Mouse (Mus musculus) myocyte (in vitro differentiated cells): ENCODE results near the gene Mael.

Source experiments
- CEBPB ChIP-seq: IDR thresholded peaks from 2 replicates; pipeline ENCODE4 v1.6.1; 2011; ENCODE audit warnings: mild to moderate bottlenecking, moderate library complexity; ENCODE audit not compliant: poor library complexity, insufficient read depth, severe bottlenecking
- MAX ChIP-seq: IDR thresholded peaks from one replicate; pipeline ENCODE4 v1.6.1; 2011; ENCODE audit warnings: low read depth, mild to moderate bottlenecking, control low read depth
- MYOD1 ChIP-seq, 3 experiments: IDR thresholded peaks; one replicate each; pipeline ENCODE4 v1.6.1; 2011; ENCODE audit warnings: control low read depth in 2 of 3, low read depth in 2 of 3, mild to moderate bottlenecking in 2 of 3, moderate library complexity in 1 of 3; ENCODE audit not compliant: insufficient read length in 2 of 3, control insufficient read depth in 1 of 3
- MYOG ChIP-seq, 3 experiments: IDR thresholded peaks; one replicate each; pipeline ENCODE4 v1.6.1; 2011; ENCODE audit warnings: control low read depth in 2 of 3, low read depth in 2 of 3, mild to moderate bottlenecking in 2 of 3; ENCODE audit not compliant: insufficient read length in 2 of 3, control insufficient read depth in 1 of 3, insufficient read depth in 1 of 3
- POLR2A ChIP-seq: IDR thresholded peaks from one replicate; pipeline ENCODE4 v1.6.1; 2011; ENCODE audit warnings: low read depth, mild to moderate bottlenecking, control low read depth, moderate library complexity; ENCODE audit not compliant: insufficient read length
- POLR2AphosphoS2 ChIP-seq: IDR thresholded peaks from one replicate; pipeline ENCODE4 v1.6.1; 2011; ENCODE audit warnings: low read depth, control low read depth; ENCODE audit not compliant: insufficient read length
- REST ChIP-seq: IDR thresholded peaks from one replicate; pipeline ENCODE4 v1.6.1; 2011; ENCODE audit warnings: mild to moderate bottlenecking, control low read depth, moderate library complexity; ENCODE audit not compliant: insufficient read depth, insufficient read length
- SRF ChIP-seq: IDR thresholded peaks from one replicate; pipeline ENCODE4 v1.6.1; 2011; ENCODE audit warnings: low read depth; ENCODE audit not compliant: control insufficient read depth, insufficient read length
- TCF12 ChIP-seq: IDR thresholded peaks from one replicate; pipeline ENCODE4 v1.6.1; 2011; ENCODE audit warnings: mild to moderate bottlenecking, control low read depth; ENCODE audit not compliant: poor library complexity, insufficient read depth, severe bottlenecking
- TCF3 ChIP-seq: IDR thresholded peaks from one replicate; pipeline ENCODE4 v1.6.1; 2011; ENCODE audit warnings: low read depth, control low read depth; ENCODE audit not compliant: insufficient read length
- USF1 ChIP-seq: IDR thresholded peaks from one replicate; pipeline ENCODE4 v1.6.1; 2011; ENCODE audit warnings: low read depth, mild to moderate bottlenecking, control low read depth, moderate library complexity

- TF ChIP-seq MYOG (IDR thresholded peaks at IDR 0.05; ENCODE audit: control insufficient read depth in 1 of 3, insufficient read depth in 1 of 3, insufficient read length in 2 of 3, low read depth in 2 of 3): no peak
- no peak for TF ChIP-seq POLR2A
- TF ChIP-seq USF1: no peak
- TF ChIP-seq TCF3: no peak
- no peak for TF ChIP-seq MYOD1 (IDR thresholded peaks at IDR 0.05; ENCODE audit: control insufficient read depth in 1 of 3, insufficient read length in 2 of 3, low read depth in 2 of 3)
- no peak for TF ChIP-seq POLR2AphosphoS2
- no peak for TF ChIP-seq REST
- TF ChIP-seq MAX: no peak
- no peak for TF ChIP-seq TCF12
- TF ChIP-seq SRF: no peak
- no peak for TF ChIP-seq CEBPB
Observed at GRCm38 (mm10) chr1:166259526-166259925, 21.0 kb upstream of the Mael start.
